Mouse (Mus musculus) kidney, postnatal 25 days (tissue): ENCODE data around the gene Masp2.

Source experiments
- DNase-seq, 2 experiments: peaks; one replicate each; pipeline ENCODE4 v3.0.0; 2021; ENCODE audit warnings: mixed read lengths in 2 of 2

The Masp2 gene

GRCm38 (mm10) chr4:148639455-148639854 lies 37.1 kb downstream of the Masp2 start:
- DNase-seq = no peak

- DNase-seq = peak; percentile 67 to 89
These were observed 38.8 kb downstream of the Masp2 start for GRCm38 (mm10) chr4:148641121-148641520.

- DNase-seq = no peak
These were observed 41.2 kb downstream of the Masp2 start, which contains the start of gene Gm572 for GRCm38 (mm10) chr4:148643291-148644156. Gene Gm572 (plus strand): TSS chr4:148643317.

GRCm38 (mm10) chr4:148644157-148644511 lies 41.8 kb downstream of the Masp2 start:
- DNase-seq = peak; percentile 85 to 88

- no peak for DNase-seq
These were observed 42.6 kb downstream of the Masp2 start for GRCm38 (mm10) chr4:148644926-148645325.

GRCm38 (mm10) chr4:148646616-148647015 lies 44.3 kb downstream of the Masp2 start:
- DNase-seq = no peak

- peak in 1 of 2 experiments; percentile 23 for DNase-seq
These were observed 47.0 kb downstream of the Masp2 start for GRCm38 (mm10) chr4:148649309-148649708.

GRCm38 (mm10) chr4:148651045-148651444 lies 48.7 kb downstream of the Masp2 start:
- DNase-seq = peak; percentile 36 to 74

GRCm38 (mm10) chr4:148654701-148655398 lies 52.5 kb downstream of the Masp2 start:
- peak; percentile 65 to 75 for DNase-seq

- peak in 1 of 2 experiments; percentile 13 for DNase-seq
These were observed 54.4 kb downstream of the Masp2 start for GRCm38 (mm10) chr4:148656691-148657258.

GRCm38 (mm10) chr4:148657776-148658175 lies 55.4 kb downstream of the Masp2 start:
- no peak for DNase-seq

GRCm38 (mm10) chr4:148660174-148660573 lies 57.8 kb downstream of the Masp2 start:
- DNase-seq = no peak

GRCm38 (mm10) chr4:148662168-148662965 lies 60.0 kb downstream of the Masp2 start:
- peak; percentile 77 to 94 for DNase-seq

- DNase-seq = no peak
These were observed 61.0 kb downstream of the Masp2 start for GRCm38 (mm10) chr4:148663326-148663725.

- no peak for DNase-seq
These were observed 61.7 kb downstream of the Masp2 start for GRCm38 (mm10) chr4:148664021-148664420.
